In the genomic region with DNA sequence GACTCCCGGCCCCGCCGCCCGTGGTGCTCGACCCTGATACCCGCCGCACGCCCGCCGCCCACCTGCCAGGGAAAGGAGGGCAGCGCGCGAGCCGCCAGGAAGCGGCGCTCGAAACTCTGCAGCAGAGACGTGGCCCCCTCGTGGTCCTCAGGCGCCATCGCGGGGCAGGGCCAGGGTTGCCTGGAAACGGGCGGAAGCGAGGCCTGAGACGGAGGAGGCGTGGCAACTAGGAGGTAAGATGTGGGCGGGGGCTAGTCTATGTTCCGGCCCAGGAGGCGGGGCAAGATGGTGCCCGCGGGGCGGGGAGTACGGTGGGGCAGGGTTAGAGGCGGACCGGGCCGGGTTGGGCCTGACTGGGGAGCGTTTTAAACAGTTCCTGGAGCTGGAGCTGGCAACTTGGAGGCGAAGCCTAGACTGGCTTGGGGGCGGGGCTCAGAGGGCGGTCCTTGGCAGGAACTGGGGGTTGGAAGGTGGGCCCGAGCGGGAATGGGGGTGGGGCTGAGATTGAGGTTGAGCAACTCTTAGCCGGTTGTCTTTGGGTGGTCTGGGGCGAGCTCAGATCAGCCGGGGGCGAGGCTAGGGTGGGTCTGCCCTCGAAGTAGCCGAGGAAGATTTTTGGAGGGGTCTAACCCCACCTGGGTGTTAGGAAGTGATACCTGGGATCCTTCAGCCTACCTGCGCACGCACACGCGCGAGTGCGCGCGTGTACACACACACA, we compare ENCODE assay signal across 8 mouse cellular contexts. TPM values are rescaled to one million over a fixed set of nuclear protein-coding genes. Genes with fewer than 3 reads are reported as not detected.
A peak's percentile ranks its signal among the peaks of the same experiment; 100 is the strongest.
DNase-seq lines count a peak whose midpoint lies in the region; ATAC-seq lines count a peak whose summit lies in the region.

TSS of gene Eef2kmt (minus strand) at position 205 of the 718 bp plus-strand sequence.

- ATAC-seq in megakaryocyte progenitor cell, adult 5-6 weeks (replicated peaks; ENCODE audit: poor library complexity): peak; percentile 90

- DNase-seq in adipocyte (ENCODE audit: low spot score): peak; percentile 100
- DNase-seq in embryo, embryonic 10 days (ENCODE audit: low spot score): peak; percentile 100
- peak; percentile 97 for DNase-seq in gastrocnemius, postnatal 10 days
- DNase-seq in induced T-regulatory cell, adult 2 months (ENCODE audit: low read depth): peak; percentile 100
- peak; percentile 95 to 97 for DNase-seq in left cerebral cortex, adult 9 months (ENCODE audit: low spot score in 2 of 2)
- DNase-seq in right cerebral cortex, postnatal 14 days: peak; percentile 97
- DNase-seq in urinary bladder, postnatal 36 days (ENCODE audit: low spot score in 2 of 2): peak; percentile 98 to 99

RNA-seq across cellular contexts. Expression of gene Eef2kmt, which starts in this region (rescaled TPM):
- 10 to 100 TPM in 1 of 2 experiments, 1 to 10 TPM in 1; 9.7 to 13.4 TPM for total RNA-seq in gastrocnemius, postnatal 10 days (2021)
- total RNA-seq in megakaryocyte progenitor cell, adult 5-6 weeks (2015): 21.7 and 26.4 TPM in 2 replicates
- total RNA-seq in megakaryocyte progenitor cell, adult 5-6 weeks (2017): 22.7 and 24.8 TPM in 2 replicates

Comparison
In these comparisons a context has a peak if more than half of its experiments do, and no peak if none do; other contexts are left out.
1. Peak in every context shown above with its lines: DNase-seq and ATAC-seq.